Mouse (Mus musculus): ENCODE results near the gene Kcnb1. TPM values are rescaled to one million over a fixed set of nuclear protein-coding genes. Genes with fewer than 3 reads are reported as not detected.

Gene Kcnb1
- polyA plus RNA-seq, 2 experiments, result 0.03 to 0.15 TPM

DNA sequence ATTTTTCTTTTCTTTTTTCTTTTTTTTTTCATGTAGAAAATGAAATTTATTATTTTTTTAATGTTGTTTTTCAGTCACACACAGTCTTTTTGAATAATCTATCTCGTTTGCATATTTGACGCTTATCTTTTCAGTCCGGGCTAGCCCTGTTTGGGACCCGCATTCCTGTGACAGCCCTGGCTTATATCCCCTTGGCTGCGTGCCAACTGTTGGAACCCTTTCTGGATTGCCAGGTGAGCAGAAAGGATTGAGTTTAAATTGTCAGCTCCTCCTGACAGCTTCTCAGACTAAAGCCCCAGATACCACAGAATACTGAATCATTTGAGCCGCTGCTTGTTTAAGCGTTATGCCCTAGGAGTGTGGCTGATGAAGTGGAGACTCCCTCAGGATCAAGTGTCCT, 86.4 kb downstream of the Kcnb1 start:
- no peaks in the 10 kb centered on the region for H3K9me3 ChIP-seq (ENCODE audit: control insufficient read depth, low read length)
- no peaks in the 10 kb centered on the region for H3K36me3 ChIP-seq (replicated peaks; ENCODE audit: control insufficient read depth, insufficient read depth, low read depth)
- ATAC-seq (ENCODE audit: insufficient read depth) (no peak), DNase-seq (ENCODE audit: low read depth in 3 of 3, low spot score in 3 of 3) (no peak)
- H3K27me3 ChIP-seq (ENCODE audit: control insufficient read depth, insufficient read depth, low read length), result no peaks in the 10 kb centered on the region
- no peak for TF ChIP-seq CTCF (IDR thresholded peaks at IDR 0.05; ENCODE audit: low read depth)
- no peak for TF ChIP-seq EP300 (IDR thresholded peaks at IDR 0.05; ENCODE audit: low read depth)
- no peak overlapping the region for H3K4me3 ChIP-seq (ENCODE audit: insufficient read depth in 1 of 2, low read depth in 2 of 2, low read length in 2 of 2)
- H3K4me1 ChIP-seq (replicated peaks; ENCODE audit: control insufficient read depth in 2 of 2, insufficient read depth in 2 of 2, low read length in 1 of 2), result no peaks in the 10 kb centered on the region
- whole genome bisulfite sequencing (ENCODE audit: insufficient replicate concordance), result 73% methylated on average over 7 of the region's 7 CpGs
- no peak overlapping the region for H3K27ac ChIP-seq
- no peak overlapping the region for H3K4me2 ChIP-seq (ENCODE audit: low read depth)
- H3K9ac ChIP-seq (replicated peaks), result no peak overlapping the region

GRCm38 (mm10) chr2:167101743-167102441, 88.1 kb downstream of the Kcnb1 start:
- Histone ChIP-seq H3K27me3 (ENCODE audit: control insufficient read depth, insufficient read depth, low read length) (no peaks in the 10 kb centered on the region), H3K9ac (replicated peaks) (0 out of 2 replicates have a peak overlapping the region, but pooled peaks have one; percentile 9), H3K36me3 (replicated peaks; ENCODE audit: control insufficient read depth, insufficient read depth, low read depth) (no peaks in the 10 kb centered on the region), H3K9me3 (ENCODE audit: control insufficient read depth, low read length) (no peaks in the 10 kb centered on the region), H3K4me1 (replicated peaks; ENCODE audit: control insufficient read depth in 2 of 2, insufficient read depth in 2 of 2, low read length in 1 of 2) (no peaks in the 10 kb centered on the region), H3K27ac (no peak overlapping the region), H3K4me2 (ENCODE audit: low read depth) (peak overlapping the region; percentile 56), H3K4me3 (ENCODE audit: insufficient read depth in 1 of 2, low read depth in 2 of 2, low read length in 2 of 2) (peak overlapping the region in 1 of 2 experiments; percentile 34; a peak in 2 of 4 replicates)
- 27% methylated on average over 17 of the region's 17 CpGs for WGBS (ENCODE audit: insufficient replicate concordance)
- no peak for TF ChIP-seq CTCF (IDR thresholded peaks at IDR 0.05; ENCODE audit: low read depth)
- TF ChIP-seq EP300 (IDR thresholded peaks at IDR 0.05; ENCODE audit: low read depth), result no peak
- DNase-seq (ENCODE audit: low read depth in 3 of 3, low spot score in 3 of 3) (peak; percentile 27 to 37 (median 30)), ATAC-seq (ENCODE audit: insufficient read depth) (peak; percentile 58; the same call in 1 of the 2 replicates)

DNA sequence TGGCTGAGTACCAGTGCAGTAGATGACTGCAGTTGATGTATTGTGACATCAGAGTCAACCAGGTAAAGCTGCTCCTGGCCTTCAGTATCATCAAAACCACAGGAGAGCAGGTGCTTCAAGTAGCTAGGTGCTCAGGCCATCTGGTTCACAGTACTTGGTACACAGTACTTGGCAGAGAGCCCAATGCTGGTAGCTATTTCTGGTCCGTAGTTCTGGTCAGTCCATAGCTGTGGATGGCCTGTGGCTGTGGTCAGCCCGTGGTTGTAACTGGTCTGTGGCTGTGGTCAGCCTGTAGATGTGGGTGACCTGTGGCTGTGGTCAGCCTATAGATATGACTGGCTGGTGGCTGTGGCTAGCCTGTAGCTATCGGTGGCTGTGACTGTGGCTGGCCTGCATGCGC, 95.3 kb downstream of the Kcnb1 start:
- Histone ChIP-seq H3K9ac (replicated peaks) (no peak overlapping the region), H3K27ac (no peak overlapping the region), H3K4me1 (replicated peaks; ENCODE audit: control insufficient read depth in 2 of 2, insufficient read depth in 2 of 2, low read length in 1 of 2) (0 out of 4 replicates have a peak, but pooled peaks cover 0 to 2% of the 10 kb centered on the region in 2 experiments), H3K27me3 (ENCODE audit: control insufficient read depth, insufficient read depth, low read length) (no peaks in the 10 kb centered on the region), H3K4me3 (ENCODE audit: insufficient read depth in 1 of 2, low read depth in 2 of 2, low read length in 2 of 2) (no peak overlapping the region), H3K4me2 (ENCODE audit: low read depth) (no peak overlapping the region), H3K36me3 (replicated peaks; ENCODE audit: control insufficient read depth, insufficient read depth, low read depth) (no peaks in the 10 kb centered on the region), H3K9me3 (ENCODE audit: control insufficient read depth, low read length) (no peaks in the 10 kb centered on the region)
- WGBS (ENCODE audit: insufficient replicate concordance), result 52% methylated on average over 4 of the region's 4 CpGs
- DNase-seq (ENCODE audit: low read depth in 3 of 3, low spot score in 3 of 3) (no peak), ATAC-seq (ENCODE audit: insufficient read depth) (no peak)
- TF ChIP-seq CTCF (IDR thresholded peaks at IDR 0.05; ENCODE audit: low read depth) (no peak), EP300 (IDR thresholded peaks at IDR 0.05; ENCODE audit: low read depth) (no peak)

DNA sequence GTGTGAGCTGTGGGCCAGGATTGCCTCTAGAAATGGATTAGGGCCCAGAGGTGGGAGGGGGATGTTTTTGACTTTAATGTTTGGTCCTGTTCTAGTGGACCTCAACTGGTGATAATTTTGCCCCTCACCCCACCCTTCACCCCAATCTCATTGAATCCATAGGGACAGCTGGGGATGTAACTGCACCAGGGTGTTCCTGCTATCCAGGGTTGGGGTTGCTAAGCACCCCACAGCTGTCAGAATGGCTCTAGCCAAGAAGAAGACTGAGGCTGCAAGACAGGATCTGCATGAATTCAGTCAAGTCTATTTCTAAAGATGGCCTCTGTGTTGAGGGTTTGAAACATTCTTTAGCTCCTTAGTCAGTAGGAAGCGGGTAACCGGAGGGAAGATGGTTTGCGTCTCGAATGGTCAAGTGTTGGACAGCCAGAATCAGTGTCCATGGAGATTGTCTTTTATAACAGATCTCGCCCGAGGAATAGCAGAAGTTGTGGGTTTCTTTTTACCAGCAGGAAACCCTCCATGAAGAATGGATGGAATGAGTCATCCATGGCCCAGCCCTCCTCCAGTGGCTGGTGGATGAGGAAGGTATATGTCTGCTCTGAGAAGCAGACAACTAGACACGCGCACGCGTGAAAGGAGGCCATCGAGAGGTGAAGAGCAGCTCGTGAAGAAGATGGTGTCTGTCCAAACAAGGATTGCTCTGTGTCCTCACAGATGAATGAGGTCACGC, 96.6 kb downstream of the Kcnb1 start:
- Histone ChIP-seq H3K4me2 (ENCODE audit: low read depth) (no peak overlapping the region), H3K27me3 (ENCODE audit: control insufficient read depth, insufficient read depth, low read length) (no peaks in the 10 kb centered on the region), H3K4me3 (ENCODE audit: insufficient read depth in 1 of 2, low read depth in 2 of 2, low read length in 2 of 2) (no peak overlapping the region), H3K9ac (replicated peaks) (no peak overlapping the region), H3K36me3 (replicated peaks; ENCODE audit: control insufficient read depth, insufficient read depth, low read depth) (no peaks in the 10 kb centered on the region), H3K4me1 (replicated peaks; ENCODE audit: control insufficient read depth in 2 of 2, insufficient read depth in 2 of 2, low read length in 1 of 2) (0 out of 4 replicates have a peak, but pooled peaks cover 0 to 2% of the 10 kb centered on the region in 2 experiments), H3K27ac (no peak overlapping the region), H3K9me3 (ENCODE audit: control insufficient read depth, low read length) (no peaks in the 10 kb centered on the region)
- WGBS (ENCODE audit: insufficient replicate concordance), result 13% methylated on average over 13 of the region's 13 CpGs
- no peak for ATAC-seq (ENCODE audit: insufficient read depth)
- TF ChIP-seq EP300 (IDR thresholded peaks at IDR 0.05; ENCODE audit: low read depth), result no peak
- TF ChIP-seq CTCF (IDR thresholded peaks at IDR 0.05; ENCODE audit: low read depth), result no peak
- DNase-seq (ENCODE audit: low read depth in 3 of 3, low spot score in 3 of 3), result peak in 1 of 3 experiments; percentile 39

DNA sequence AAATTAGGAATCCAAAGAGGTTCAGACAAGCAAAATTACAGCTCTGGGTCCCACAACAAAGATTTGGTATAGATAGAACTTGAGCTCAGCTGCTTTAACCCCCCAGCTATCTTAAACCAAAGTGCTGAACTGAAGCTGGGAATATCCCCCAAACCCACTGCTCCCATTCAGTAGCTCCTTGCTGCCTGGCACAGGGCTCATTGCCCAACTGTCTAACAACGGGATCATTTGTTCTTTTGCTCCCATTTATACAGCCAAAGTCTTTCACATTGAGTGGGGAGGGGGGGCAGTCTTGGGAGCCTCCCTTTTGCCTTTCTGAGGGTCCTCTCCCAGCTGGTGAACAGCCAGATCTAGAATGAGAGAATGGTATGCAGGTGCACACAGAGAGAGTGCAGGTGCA, 99.7 kb downstream of the Kcnb1 start:
- Histone ChIP-seq H3K36me3 (replicated peaks; ENCODE audit: control insufficient read depth, insufficient read depth, low read depth) (no peaks in the 10 kb centered on the region), H3K9me3 (ENCODE audit: control insufficient read depth, low read length) (no peaks in the 10 kb centered on the region), H3K4me3 (ENCODE audit: insufficient read depth in 1 of 2, low read depth in 2 of 2, low read length in 2 of 2) (no peak overlapping the region), H3K27ac (no peak overlapping the region), H3K4me2 (ENCODE audit: low read depth) (no peak overlapping the region), H3K4me1 (replicated peaks; ENCODE audit: control insufficient read depth in 2 of 2, insufficient read depth in 2 of 2, low read length in 1 of 2) (0 out of 4 replicates have a peak, but pooled peaks cover 0 to 2% of the 10 kb centered on the region in 2 experiments), H3K9ac (replicated peaks) (no peak overlapping the region), H3K27me3 (ENCODE audit: control insufficient read depth, insufficient read depth, low read length) (no peaks in the 10 kb centered on the region)
- TF ChIP-seq CTCF (IDR thresholded peaks at IDR 0.05; ENCODE audit: low read depth) (no peak), EP300 (IDR thresholded peaks at IDR 0.05; ENCODE audit: low read depth) (no peak)
- WGBS (ENCODE audit: insufficient replicate concordance), result 38% methylated on average over 1 of the region's 1 CpGs
- DNase-seq (ENCODE audit: low read depth in 3 of 3, low spot score in 3 of 3), result no peak
- ATAC-seq (ENCODE audit: insufficient read depth), result no peak
